Mouse (Mus musculus): ENCODE data around the gene Zfp599. TPM values are rescaled to one million over a fixed set of nuclear protein-coding genes. Genes with fewer than 3 reads are reported as not detected.
A peak's percentile ranks its signal among the peaks of the same experiment; 100 is the strongest.
"Not testable (repeated sequence)": the region's sequence is repeated elsewhere in the genome, so short reads cannot be mapped to it uniquely, and the experiment has no call there.

The Zfp599 gene
- 5.3 and 7.8 TPM in 2 replicates for polyA plus RNA-seq (2014; fragmentation: Nextera tagmentation; extraction: Ambion mirVana)

- Histone ChIP-seq H3K27ac (ENCODE audit: low read depth, low read length) (0 out of 2 replicates have a peak within 1 kb of the TSS, but pooled peaks have one; percentile 17), H3K36me3 (ENCODE audit: control insufficient read depth, insufficient read depth, low read length) (peaks cover 9% of the 10 kb centered on the region), H3K27me3 (ENCODE audit: control insufficient read depth, insufficient read depth, low read length) (no peaks in the 10 kb centered on the region; the same call in 1 of the 2 replicates), H3K4me3 (ENCODE audit: low read length) (peak within 1 kb of the TSS; percentile 73), H3K9me3 (ENCODE audit: control insufficient read depth, low read length) (peaks cover 10% of the 10 kb centered on the region), H3K9ac (ENCODE audit: low read depth, low read length) (peak within 1 kb of the TSS; percentile 83), H3K4me1 (ENCODE audit: control insufficient read depth, insufficient read depth, low read length) (no peaks in the 10 kb centered on the region), H3K4me2 (replicated peaks; ENCODE audit: low read depth, low read length) (peak within 1 kb of the TSS; percentile 69)
- ATAC-seq (ENCODE audit: low FRiP score, low TSS enrichment) = peak; percentile 97
- WGBS = 1% methylated on average over 35 of the region's 35 CpGs
Observed at GRCm38 (mm10) chr9:22259184-22260091, at the start of gene Zfp599. Gene Zfp599, minus strand, starts transcription at chr9:22259895.

DNA sequence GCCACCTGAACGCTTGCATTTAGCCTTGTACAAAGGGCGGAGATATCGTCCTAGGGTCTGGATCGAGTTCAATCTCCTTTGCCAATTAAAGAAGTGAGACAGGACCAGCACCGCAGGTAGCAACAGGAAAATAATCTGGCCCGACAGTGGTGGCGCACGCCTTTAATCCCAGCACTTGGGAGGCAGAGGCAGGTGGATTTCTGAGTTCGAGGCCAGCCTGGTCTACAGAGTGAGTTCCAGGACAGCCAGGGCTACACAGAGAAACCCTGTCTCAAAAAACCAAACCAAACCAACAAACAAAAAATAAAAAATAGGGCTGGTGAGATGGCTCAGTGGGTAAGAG, 48.2 kb upstream of the Zfp599 start:
- ATAC-seq (ENCODE audit: low FRiP score, low TSS enrichment) = not testable (repeated sequence)

DNA sequence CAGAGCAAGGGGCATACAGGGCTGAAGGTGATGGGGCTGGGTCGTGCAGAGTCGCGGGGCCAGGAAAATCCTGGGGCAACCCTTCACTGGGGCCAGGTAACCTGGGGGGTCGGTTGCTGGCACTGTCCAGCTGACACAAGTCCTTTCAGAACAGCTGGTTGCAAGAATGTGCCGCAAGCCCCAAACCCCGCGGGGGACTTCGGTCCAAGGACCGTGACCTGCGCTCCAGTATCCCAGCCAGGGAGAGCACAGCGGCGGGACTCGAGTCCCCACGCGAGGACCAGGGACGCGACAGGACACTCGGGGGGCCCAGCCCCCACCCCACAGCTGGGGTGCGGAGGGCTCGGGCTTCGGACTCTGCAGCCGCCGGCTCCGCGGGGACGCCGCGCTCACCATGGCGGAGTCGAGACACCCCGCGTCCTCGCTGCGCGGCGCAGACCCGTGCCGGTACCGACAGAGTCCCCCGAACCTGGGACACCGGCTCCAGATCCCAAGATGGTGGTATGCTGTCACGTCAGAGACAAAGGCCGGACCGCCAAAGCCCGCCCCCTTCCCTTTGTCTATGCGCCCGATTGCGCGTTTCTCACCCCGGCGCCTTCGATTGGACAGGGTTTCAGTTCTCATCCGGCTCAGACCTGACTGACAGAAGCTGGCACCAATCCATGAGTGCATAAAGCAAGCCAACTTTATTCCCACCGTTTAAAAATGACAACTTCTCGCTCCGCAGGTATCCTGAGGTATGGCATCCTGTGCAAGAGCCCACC, 47.6 kb upstream of the Zfp599 start, which contains the start of gene Zfp810:
TSS of gene Zfp810 (minus strand) at position 493 of the 764 bp plus-strand sequence.
- Histone ChIP-seq H3K27ac (ENCODE audit: low read depth, low read length) (peak within 1 kb of the TSS; percentile 12; the same call in 1 of the 2 replicates), H3K9me3 (ENCODE audit: control insufficient read depth, low read length) (peaks cover 6% of the 10 kb centered on the region; the same call in 1 of the 2 replicates), H3K4me1 (ENCODE audit: control insufficient read depth, insufficient read depth, low read length) (peaks cover 8% of the 10 kb centered on the region), H3K27me3 (ENCODE audit: control insufficient read depth, insufficient read depth, low read length) (no peaks in the 10 kb centered on the region), H3K9ac (ENCODE audit: low read depth, low read length) (peak within 1 kb of the TSS; percentile 90), H3K4me2 (replicated peaks; ENCODE audit: low read depth, low read length) (peak within 1 kb of the TSS; percentile 80), H3K4me3 (ENCODE audit: low read length) (peak within 1 kb of the TSS; percentile 66), H3K36me3 (ENCODE audit: control insufficient read depth, insufficient read depth, low read length) (peaks cover 30% of the 10 kb centered on the region)
- WGBS = under 1% methylated on average over 56 of the region's 56 CpGs
- ATAC-seq (ENCODE audit: low FRiP score, low TSS enrichment) = peak; percentile 99

More for the DNA sequence above, 48.2 kb upstream of the Zfp599 start:
- not testable (repeated sequence) for H3K27ac ChIP-seq (ENCODE audit: low read depth, low read length); H3K4me1 ChIP-seq (ENCODE audit: control insufficient read depth, insufficient read depth, low read length); H3K9me3 ChIP-seq (ENCODE audit: control insufficient read depth, low read length); H3K27me3 ChIP-seq (ENCODE audit: control insufficient read depth, insufficient read depth, low read length)
- Histone ChIP-seq H3K4me2 (replicated peaks; ENCODE audit: low read depth, low read length) (peak overlapping the region; percentile 80), H3K36me3 (ENCODE audit: control insufficient read depth, insufficient read depth, low read length) (peaks cover 25% of the 10 kb centered on the region), H3K9ac (ENCODE audit: low read depth, low read length) (peak overlapping the region; percentile 90), H3K4me3 (ENCODE audit: low read length) (peak overlapping the region; percentile 66)
- 19% methylated on average over 9 of the region's 9 CpGs for WGBS

- H3K9me3 ChIP-seq (ENCODE audit: control insufficient read depth, low read length) = peaks cover 6% of the 10 kb centered on the region; the same call in 1 of the 2 replicates
- 20% methylated on average over 6 of the region's 6 CpGs for WGBS
- H3K9ac ChIP-seq (ENCODE audit: low read depth, low read length) = peak overlapping the region; percentile 90
- peak overlapping the region; percentile 66 for H3K4me3 ChIP-seq (ENCODE audit: low read length)
- ATAC-seq (ENCODE audit: low FRiP score, low TSS enrichment) = no peak
- H3K27me3 ChIP-seq (ENCODE audit: control insufficient read depth, insufficient read depth, low read length) = no peaks in the 10 kb centered on the region
- H3K4me1 ChIP-seq (ENCODE audit: control insufficient read depth, insufficient read depth, low read length) = peaks cover 8% of the 10 kb centered on the region
- H3K27ac ChIP-seq (ENCODE audit: low read depth, low read length) = peak overlapping the region; percentile 12; the same call in 1 of the 2 replicates
- peaks cover 30% of the 10 kb centered on the region for H3K36me3 ChIP-seq (ENCODE audit: control insufficient read depth, insufficient read depth, low read length)
- H3K4me2 ChIP-seq (replicated peaks; ENCODE audit: low read depth, low read length) = peak overlapping the region; percentile 80
Observed at GRCm38 (mm10) chr9:22306726-22307125, 47.0 kb upstream of the Zfp599 start.

GRCm38 (mm10) chr9:22302199-22302598, 42.5 kb upstream of the Zfp599 start:
- H3K4me1 ChIP-seq (ENCODE audit: control insufficient read depth, insufficient read depth, low read length) = peaks cover 8% of the 10 kb centered on the region
- H3K9me3 ChIP-seq (ENCODE audit: control insufficient read depth, low read length) = no peaks in the 10 kb centered on the region
- H3K9ac ChIP-seq (ENCODE audit: low read depth, low read length) = no peak overlapping the region
- no peak overlapping the region for H3K27ac ChIP-seq (ENCODE audit: low read depth, low read length)
- peaks cover 56% of the 10 kb centered on the region for H3K36me3 ChIP-seq (ENCODE audit: control insufficient read depth, insufficient read depth, low read length)
- H3K4me3 ChIP-seq (ENCODE audit: low read length) = no peak overlapping the region
- ATAC-seq (ENCODE audit: low FRiP score, low TSS enrichment) = no peak
- 100% methylated on average over 1 of the region's 1 CpGs for WGBS
- no peak overlapping the region for H3K4me2 ChIP-seq (replicated peaks; ENCODE audit: low read depth, low read length)
- no peaks in the 10 kb centered on the region for H3K27me3 ChIP-seq (ENCODE audit: control insufficient read depth, insufficient read depth, low read length)

- Histone ChIP-seq H3K4me2 (replicated peaks; ENCODE audit: low read depth, low read length) (no peak overlapping the region), H3K27ac (ENCODE audit: low read depth, low read length) (no peak overlapping the region), H3K36me3 (ENCODE audit: control insufficient read depth, insufficient read depth, low read length) (peaks cover 70% of the 10 kb centered on the region), H3K27me3 (ENCODE audit: control insufficient read depth, insufficient read depth, low read length) (no peaks in the 10 kb centered on the region), H3K9me3 (ENCODE audit: control insufficient read depth, low read length) (peaks cover 68% of the 10 kb centered on the region), H3K4me1 (ENCODE audit: control insufficient read depth, insufficient read depth, low read length) (no peaks in the 10 kb centered on the region), H3K4me3 (ENCODE audit: low read length) (no peak overlapping the region), H3K9ac (ENCODE audit: low read depth, low read length) (no peak overlapping the region)
- no peak for ATAC-seq (ENCODE audit: low FRiP score, low TSS enrichment)
- WGBS = 99% methylated on average over 4 of the region's 4 CpGs
Observed at GRCm38 (mm10) chr9:22278733-22279132, 19.0 kb upstream of the Zfp599 start.

GRCm38 (mm10) chr9:22268886-22269285, 9.2 kb upstream of the Zfp599 start:
- Histone ChIP-seq H3K9me3 (ENCODE audit: control insufficient read depth, low read length) (peaks cover 9% of the 10 kb centered on the region; the same call in 1 of the 2 replicates), H3K4me2 (replicated peaks; ENCODE audit: low read depth, low read length) (no peak overlapping the region), H3K9ac (ENCODE audit: low read depth, low read length) (no peak overlapping the region), H3K27ac (ENCODE audit: low read depth, low read length) (no peak overlapping the region), H3K4me1 (ENCODE audit: control insufficient read depth, insufficient read depth, low read length) (no peaks in the 10 kb centered on the region), H3K36me3 (ENCODE audit: control insufficient read depth, insufficient read depth, low read length) (peaks cover 3% of the 10 kb centered on the region; the same call in 1 of the 2 replicates), H3K4me3 (ENCODE audit: low read length) (no peak overlapping the region), H3K27me3 (ENCODE audit: control insufficient read depth, insufficient read depth, low read length) (no peaks in the 10 kb centered on the region)
- WGBS = 95% methylated on average over 1 of the region's 1 CpGs
- ATAC-seq (ENCODE audit: low FRiP score, low TSS enrichment) = no peak

- no peak for ATAC-seq (ENCODE audit: low FRiP score, low TSS enrichment)
- H3K4me3 ChIP-seq (ENCODE audit: low read length) = no peak overlapping the region
- H3K27ac ChIP-seq (ENCODE audit: low read depth, low read length) = no peak overlapping the region
- peaks cover 2% of the 10 kb centered on the region; the same call in 1 of the 2 replicates for H3K9me3 ChIP-seq (ENCODE audit: control insufficient read depth, low read length)
- H3K27me3 ChIP-seq (ENCODE audit: control insufficient read depth, insufficient read depth, low read length) = no peaks in the 10 kb centered on the region; the same call in 1 of the 2 replicates
- H3K9ac ChIP-seq (ENCODE audit: low read depth, low read length) = no peak overlapping the region
- 80% methylated on average over 10 of the region's 10 CpGs for WGBS
- no peaks in the 10 kb centered on the region for H3K36me3 ChIP-seq (ENCODE audit: control insufficient read depth, insufficient read depth, low read length)
- no peak overlapping the region for H3K4me2 ChIP-seq (replicated peaks; ENCODE audit: low read depth, low read length)
- H3K4me1 ChIP-seq (ENCODE audit: control insufficient read depth, insufficient read depth, low read length) = no peaks in the 10 kb centered on the region
Observed at GRCm38 (mm10) chr9:22262611-22263010, 2.9 kb upstream of the Zfp599 start.
